8 mouse cellular contexts compared by ENCODE assay signal in genomic region chr11:100355151-100355951, GRCm38 (mm10). TPM values are rescaled to one million over a fixed set of nuclear protein-coding genes. Genes with fewer than 3 reads are reported as not detected.
A peak's percentile ranks its signal among the peaks of the same experiment; 100 is the strongest.
DNase-seq lines count a peak whose midpoint lies in the region; ATAC-seq lines count a peak whose summit lies in the region.

No protein-coding gene starts in this region.

- ATAC-seq in granulocyte monocyte progenitor cell, adult 5-6 weeks (replicated peaks; ENCODE audit: poor library complexity, severe bottlenecking): peak; percentile 57
- ATAC-seq in liver, embryonic 15.5 days (ENCODE audit: insufficient read depth): no peak
- peak; percentile 48 for ATAC-seq in neural tube, embryonic 14.5 days (ENCODE audit: low read depth)

- H3K36me3 ChIP-seq in liver, embryonic 15.5 days (replicated peaks): no peaks in the 10 kb centered on the region
- H3K36me3 ChIP-seq in neural tube, embryonic 14.5 days (ENCODE audit: control insufficient read depth, insufficient read depth, low read length): no peaks in the 10 kb centered on the region

- no peak overlapping the region for H3K27ac ChIP-seq in liver, embryonic 15.5 days (replicated peaks)
- H3K27ac ChIP-seq in neural tube, embryonic 14.5 days (ENCODE audit: low read depth, low read length): peak overlapping the region; percentile 46

- H3K4me2 ChIP-seq in liver, embryonic 15.5 days: peak overlapping the region; percentile 77
- peak overlapping the region; percentile 99 for H3K4me2 ChIP-seq in neural tube, embryonic 14.5 days (ENCODE audit: low read depth, low read length)

- H3K9ac ChIP-seq in liver, embryonic 15.5 days: no peak overlapping the region
- peak overlapping the region; percentile 50 for H3K9ac ChIP-seq in neural tube, embryonic 14.5 days (replicated peaks; ENCODE audit: low read depth, low read length)

- peaks cover 16% of the 10 kb centered on the region for H3K4me1 ChIP-seq in liver, embryonic 15.5 days (replicated peaks)
- peaks cover 7% of the 10 kb centered on the region; the same call in 1 of the 2 replicates for H3K4me1 ChIP-seq in neural tube, embryonic 14.5 days (ENCODE audit: control insufficient read depth, insufficient read depth, low read length)

- peak; percentile 49 for DNase-seq in ovary, postnatal 36 days (ENCODE audit: low spot score)
- no peak for DNase-seq in ovary, postnatal 10 days (ENCODE audit: low spot score)
- DNase-seq in cerebellum, adult 11-12 months: peak; percentile 72
- DNase-seq in kidney, postnatal 10 days: peak; percentile 62
- peak; percentile 71 to 79 for DNase-seq in thymus, postnatal 36 days

- under 1% methylated on average over 51 of the region's 54 CpGs for WGBS in liver, embryonic 15.5 days (ENCODE audit: insufficient replicate concordance)
- 1% methylated on average over 54 of the region's 54 CpGs for WGBS in neural tube, embryonic 14.5 days

- peaks cover 94% of the 10 kb centered on the region for H3K27me3 ChIP-seq in liver, embryonic 15.5 days
- 0 out of 2 replicates have a peak, but pooled peaks cover 4% of the 10 kb centered on the region for H3K27me3 ChIP-seq in neural tube, embryonic 14.5 days (ENCODE audit: control insufficient read depth, insufficient read depth, low read length)

- H3K4me3 ChIP-seq in liver, embryonic 15.5 days (replicated peaks): peak overlapping the region; percentile 53
- H3K4me3 ChIP-seq in neural tube, embryonic 14.5 days (ENCODE audit: low read depth, low read length): peak overlapping the region; percentile 63

- H3K9me3 ChIP-seq in liver, embryonic 15.5 days (replicated peaks): no peaks in the 10 kb centered on the region
- no peaks in the 10 kb centered on the region for H3K9me3 ChIP-seq in neural tube, embryonic 14.5 days (ENCODE audit: control insufficient read depth, low read length)

RNA-seq across cellular contexts. Expression of gene Hap1, which starts 0.6 kb away (rescaled TPM):
- not detected in 2 replicates for total RNA-seq in granulocyte monocyte progenitor cell, adult 5-6 weeks (2014; fragmentation: Nextera tagmentation)
- not detected in 2 replicates for total RNA-seq in granulocyte monocyte progenitor cell, adult 5-6 weeks (2017)
- polyA plus RNA-seq in liver, embryonic 15.5 days (2015; fragmentation: Nextera tagmentation; extraction: Ambion mirVana): 0.33 and 0.45 TPM in 2 replicates
- polyA plus RNA-seq in neural tube, embryonic 14.5 days (2014; fragmentation: Nextera tagmentation; extraction: Ambion mirVana): 71.6 and 93.7 TPM in 2 replicates

RNA-seq across cellular contexts. Expression of gene Gast, which starts 21.1 kb away (rescaled TPM):
- total RNA-seq in granulocyte monocyte progenitor cell, adult 5-6 weeks (2014; fragmentation: Nextera tagmentation): not detected in 2 replicates
- not detected in 2 replicates for total RNA-seq in granulocyte monocyte progenitor cell, adult 5-6 weeks (2017)
- polyA plus RNA-seq in liver, embryonic 15.5 days (2015; fragmentation: Nextera tagmentation; extraction: Ambion mirVana): not detected in 2 replicates
- polyA plus RNA-seq in neural tube, embryonic 14.5 days (2014; fragmentation: Nextera tagmentation; extraction: Ambion mirVana): not detected in 2 replicates

RNA-seq across cellular contexts. Expression of gene Eif1, which starts 35.7 kb away (rescaled TPM):
- 716 and 727 TPM in 2 replicates for total RNA-seq in granulocyte monocyte progenitor cell, adult 5-6 weeks (2014; fragmentation: Nextera tagmentation)
- 109 and 139 TPM in 2 replicates for total RNA-seq in granulocyte monocyte progenitor cell, adult 5-6 weeks (2017)
- 1,286 and 1,576 TPM in 2 replicates for polyA plus RNA-seq in liver, embryonic 15.5 days (2015; fragmentation: Nextera tagmentation; extraction: Ambion mirVana)
- polyA plus RNA-seq in neural tube, embryonic 14.5 days (2014; fragmentation: Nextera tagmentation; extraction: Ambion mirVana): 1,262 and 1,333 TPM in 2 replicates

RNA-seq across cellular contexts. Expression of gene Jup, which starts 42.2 kb away (rescaled TPM):
- total RNA-seq in granulocyte monocyte progenitor cell, adult 5-6 weeks (2014; fragmentation: Nextera tagmentation): 4.8 and 6.7 TPM in 2 replicates
- 1.4 and 4.2 TPM in 2 replicates for total RNA-seq in granulocyte monocyte progenitor cell, adult 5-6 weeks (2017)
- 14.0 and 15.7 TPM in 2 replicates for polyA plus RNA-seq in liver, embryonic 15.5 days (2015; fragmentation: Nextera tagmentation; extraction: Ambion mirVana)
- polyA plus RNA-seq in neural tube, embryonic 14.5 days (2014; fragmentation: Nextera tagmentation; extraction: Ambion mirVana): 43.0 and 58.9 TPM in 2 replicates

RNA-seq across cellular contexts. Expression of gene P3h4, which starts 59.3 kb away (rescaled TPM):
- total RNA-seq in granulocyte monocyte progenitor cell, adult 5-6 weeks (2014; fragmentation: Nextera tagmentation): not detected in 2 replicates
- 0.26 TPM in 1 of 2 replicates, not detected in the other for total RNA-seq in granulocyte monocyte progenitor cell, adult 5-6 weeks (2017)
- 3.6 and 4.0 TPM in 2 replicates for polyA plus RNA-seq in liver, embryonic 15.5 days (2015; fragmentation: Nextera tagmentation; extraction: Ambion mirVana)
- polyA plus RNA-seq in neural tube, embryonic 14.5 days (2014; fragmentation: Nextera tagmentation; extraction: Ambion mirVana): 18.9 and 21.1 TPM in 2 replicates

Comparison
In these comparisons a context has a peak if more than half of its experiments do, and no peak if none do; other contexts are left out.
1. RNA of gene Hap1, which starts 0.6 kb away (polyA plus RNA-seq): 71.6 to 93.7 TPM in neural tube, embryonic 14.5 days; 0.33 to 0.45 TPM in liver, embryonic 15.5 days; every median in the first group is over 10 times any median in the second.